Mouse (Mus musculus) heart, postnatal 0 days (tissue): Measurements from ENCODE around the gene Ptprn2. TPM values are rescaled to one million over a fixed set of nuclear protein-coding genes. Genes with fewer than 3 reads are reported as not detected.

Source experiments
- ATAC-seq: fragments of 200-750 bp; cut with Nextera tagmentation; 2 replicates; pipeline ENCODE4 v1.8.0; 2017; ENCODE audit warnings: low read depth, moderate number of reproducible peaks, moderate library complexity; ENCODE audit not compliant: insufficient read depth
- DNase-seq: peaks from one replicate; pipeline ENCODE4 v3.0.0-alpha.2; 2016; ENCODE audit warnings: low spot score
- H3K27ac ChIP-seq: fragments of 300-500 bp; sonication (generic); 2 replicates; pipeline ENCODE4 v1.5.1; 2014; ENCODE audit warnings: low read depth, mild to moderate bottlenecking
- H3K27me3 ChIP-seq: fragments of 300-500 bp; sonication (generic); 2 replicates; pipeline ENCODE4 v1.6.1; 2014; ENCODE audit warnings: low read length, mixed read lengths; ENCODE audit not compliant: control insufficient read depth, insufficient read depth
- H3K36me3 ChIP-seq: fragments of 300-500 bp; sonication (generic); replicated peaks from 2 replicates; pipeline ENCODE4 v1.6.1; 2014; ENCODE audit warnings: low read length, mixed read lengths; ENCODE audit not compliant: control insufficient read depth, insufficient read depth
- H3K4me1 ChIP-seq: fragments of 300-500 bp; sonication (generic); 2 replicates; pipeline ENCODE4 v1.6.1; 2014; ENCODE audit warnings: antibody characterized with exemption; ENCODE audit not compliant: control insufficient read depth, insufficient read depth
- H3K4me2 ChIP-seq: fragments of 300-500 bp; sonication (generic); 2 replicates; pipeline ENCODE4 v1.6.1; 2014; ENCODE audit warnings: low read depth, mild to moderate bottlenecking, low read length, moderate library complexity
- H3K4me3 ChIP-seq: fragments of 300-500 bp; sonication (generic); 2 replicates; pipeline ENCODE4 v1.5.1; 2014; ENCODE audit warnings: low read depth, low read length
- H3K9ac ChIP-seq: fragments of 300-500 bp; sonication (generic); replicated peaks from 2 replicates; pipeline ENCODE4 v1.6.1; 2014; ENCODE audit warnings: low read depth, low read length, mixed read lengths
- H3K9me3 ChIP-seq: fragments of 300-500 bp; sonication (generic); replicated peaks from 2 replicates; pipeline ENCODE4 v1.6.1; 2016; ENCODE audit warnings: low read length; ENCODE audit not compliant: control insufficient read depth
- CTCF ChIP-seq: IDR thresholded peaks from 2 replicates; pipeline ENCODE4 v1.5.1; 2016; ENCODE audit warnings: antibody characterized with exemption, control low read depth, low read depth
- EP300 ChIP-seq: IDR thresholded peaks from 2 replicates; pipeline ENCODE4 v1.6.1; 2016; ENCODE audit warnings: antibody characterized with exemption, low read depth
- WGBS: fragments of 180-500 bp; shearing (Covaris S2); extraction: QIAGEN DNeasy Blood & Tissue Kit; methylation state at CpG from one replicate; pipeline ENCODE4 v1.1.7; 2014; 5-methylcytosine and 5-hydroxymethylcytosine counted together
- polyA plus RNA-seq: library from polyadenylated mRNA; unstranded; fragments of >200 nt; fragmentation: Nextera tagmentation; extraction: Ambion mirVana; gene quantifications from 2 replicates; pipeline ENCODE4 v1.2.1, GENCODE M21; 2015
- total RNA-seq: library from RNA; depleted of rRNA; stranded (reverse); fragments of >200 nt; gene quantifications from 2 replicates; pipeline ENCODE4 v1.2.3, GENCODE M21; 2014; ENCODE audit warnings: low replicate concordance

Ptprn2 gene
- total and polyA plus RNA-seq, 2 experiments from 2014 or later: not detected

GRCm38 (mm10) chr12:116709535-116709934 is 224.0 kb downstream of the Ptprn2 start:
- 53% methylated on average over 5 of the region's 5 CpGs for WGBS
- DNase-seq (no peak), ATAC-seq (no peak)
- Histone ChIP-seq H3K27ac (no peak overlapping the region), H3K4me3 (no peak overlapping the region), H3K36me3 (no peaks in the 10 kb centered on the region), H3K9ac (no peak overlapping the region), H3K9me3 (no peaks in the 10 kb centered on the region), H3K4me1 (no peaks in the 10 kb centered on the region), H3K27me3 (no peaks in the 10 kb centered on the region), H3K4me2 (no peak overlapping the region)
- TF ChIP-seq CTCF (no peak), EP300 (no peak)

- DNase-seq (no peak), ATAC-seq (no peak)
- H3K9me3 ChIP-seq: no peaks in the 10 kb centered on the region
- no peak overlapping the region for H3K4me2 ChIP-seq
- H3K4me3 ChIP-seq: no peak overlapping the region
- H3K27me3 ChIP-seq: no peaks in the 10 kb centered on the region
- TF ChIP-seq CTCF (no peak), EP300 (no peak)
- 53% methylated on average over 3 of the region's 3 CpGs for WGBS
- no peak overlapping the region for H3K9ac ChIP-seq
- H3K4me1 ChIP-seq: no peaks in the 10 kb centered on the region
- H3K27ac ChIP-seq: no peak overlapping the region
- no peaks in the 10 kb centered on the region for H3K36me3 ChIP-seq
Observed at GRCm38 (mm10) chr12:116710716-116711115, 225.2 kb downstream of the Ptprn2 start.

- no peaks in the 10 kb centered on the region for H3K4me1 ChIP-seq
- no peak overlapping the region for H3K27ac ChIP-seq
- TF ChIP-seq EP300 (no peak), CTCF (no peak)
- no peak overlapping the region for H3K4me2 ChIP-seq
- DNase-seq: no peak
- H3K4me3 ChIP-seq: no peak overlapping the region
- H3K9me3 ChIP-seq: no peaks in the 10 kb centered on the region
- no peaks in the 10 kb centered on the region for H3K36me3 ChIP-seq
- H3K9ac ChIP-seq: no peak overlapping the region
- 79% methylated on average over 6 of the region's 6 CpGs for WGBS
- H3K27me3 ChIP-seq: no peaks in the 10 kb centered on the region
- no peak for ATAC-seq
Observed at GRCm38 (mm10) chr12:116711133-116711532, 225.6 kb downstream of the Ptprn2 start.

- Histone ChIP-seq H3K27me3 (no peaks in the 10 kb centered on the region), H3K9ac (no peak overlapping the region), H3K4me2 (no peak overlapping the region), H3K27ac (no peak overlapping the region), H3K4me3 (no peak overlapping the region), H3K9me3 (no peaks in the 10 kb centered on the region), H3K4me1 (no peaks in the 10 kb centered on the region), H3K36me3 (no peaks in the 10 kb centered on the region)
- TF ChIP-seq CTCF (no peak), EP300 (no peak)
- DNase-seq (no peak), ATAC-seq (no peak)
Observed at GRCm38 (mm10) chr12:116713096-116713495, 227.6 kb downstream of the Ptprn2 start.

GRCm38 (mm10) chr12:116721062-116721461 is 235.5 kb downstream of the Ptprn2 start:
- no peaks in the 10 kb centered on the region for H3K36me3 ChIP-seq
- no peak overlapping the region for H3K4me3 ChIP-seq
- no peak overlapping the region for H3K9ac ChIP-seq
- WGBS: 79% methylated on average over 2 of the region's 2 CpGs
- ATAC-seq (no peak), DNase-seq (no peak)
- H3K27me3 ChIP-seq: no peaks in the 10 kb centered on the region
- no peak for TF ChIP-seq CTCF
- no peak for TF ChIP-seq EP300
- no peaks in the 10 kb centered on the region for H3K4me1 ChIP-seq
- no peak overlapping the region for H3K4me2 ChIP-seq
- H3K9me3 ChIP-seq: no peaks in the 10 kb centered on the region
- no peak overlapping the region for H3K27ac ChIP-seq

GRCm38 (mm10) chr12:116740141-116740540 is 254.6 kb downstream of the Ptprn2 start:
- no peak for TF ChIP-seq CTCF
- no peak for TF ChIP-seq EP300
- Histone ChIP-seq H3K9ac (no peak overlapping the region), H3K36me3 (no peaks in the 10 kb centered on the region), H3K4me1 (no peaks in the 10 kb centered on the region), H3K27ac (no peak overlapping the region), H3K9me3 (no peaks in the 10 kb centered on the region), H3K4me3 (no peak overlapping the region), H3K27me3 (no peaks in the 10 kb centered on the region), H3K4me2 (no peak overlapping the region)
- ATAC-seq (no peak), DNase-seq (no peak)
- 84% methylated on average over 5 of the region's 5 CpGs for WGBS
